Mouse (Mus musculus) embryonic facial prominence, embryonic 13.5 days (tissue): ENCODE measurements around the gene Mrpl22. TPM values are rescaled to one million over a fixed set of nuclear protein-coding genes. Genes with fewer than 3 reads are reported as not detected.
A peak's percentile ranks its signal among the peaks of the same experiment; 100 is the strongest.
"Not testable (repeated sequence)": the region's sequence is repeated elsewhere in the genome, so short reads cannot be mapped to it uniquely, and the experiment has no call there.

Source experiments
- ATAC-seq: fragments of 200-750 bp; cut with Nextera tagmentation; 2 replicates; pipeline ENCODE4 v1.8.0; 2017; ENCODE audit warnings: low read depth; ENCODE audit not compliant: insufficient number of reproducible peaks, insufficient read depth, low FRiP score, low TSS enrichment
- H3K27ac ChIP-seq: fragments of 300-500 bp; sonication (generic); 2 replicates; pipeline ENCODE4 v1.5.1; 2015; ENCODE audit warnings: moderate library complexity, mild to moderate bottlenecking, inconsistent platforms
- H3K27me3 ChIP-seq: fragments of 300-500 bp; sonication (generic); 2 replicates; pipeline ENCODE4 v1.6.1; 2015; ENCODE audit warnings: mild to moderate bottlenecking, inconsistent platforms
- H3K36me3 ChIP-seq: fragments of 300-500 bp; sonication (generic); 2 replicates; pipeline ENCODE4 v1.6.1; 2015; ENCODE audit warnings: mild to moderate bottlenecking, inconsistent platforms
- H3K4me1 ChIP-seq: fragments of 300-500 bp; sonication (generic); 2 replicates; pipeline ENCODE4 v1.6.1; 2015; ENCODE audit warnings: inconsistent platforms
- H3K4me2 ChIP-seq: fragments of 300-500 bp; sonication (generic); 2 replicates; pipeline ENCODE4 v1.6.1; 2015; ENCODE audit warnings: moderate library complexity, mild to moderate bottlenecking, inconsistent platforms
- H3K4me3 ChIP-seq: fragments of 300-500 bp; sonication (generic); 2 replicates; pipeline ENCODE4 v1.5.1; 2015; ENCODE audit warnings: mild to moderate bottlenecking, inconsistent platforms
- H3K9ac ChIP-seq: fragments of 300-500 bp; sonication (generic); 2 replicates; pipeline ENCODE4 v1.6.1; 2015; ENCODE audit warnings: mild to moderate bottlenecking, inconsistent platforms
- H3K9me3 ChIP-seq: fragments of 300-500 bp; sonication (generic); 2 replicates; pipeline ENCODE4 v1.6.1; 2016; ENCODE audit warnings: inconsistent platforms
- WGBS: fragments of 180-500 bp; shearing (Covaris S2); methylation state at CpG from one replicate; pipeline ENCODE4 v1.1.7; 2015; ENCODE audit warnings: mixed read lengths; 5-methylcytosine and 5-hydroxymethylcytosine counted together
- polyA plus RNA-seq: library from polyadenylated mRNA; unstranded; fragments of >200 nt; fragmentation: Nextera tagmentation; extraction: Ambion mirVana; gene quantifications from 2 replicates; pipeline ENCODE4 v1.2.1, GENCODE M21; 2015

The Mrpl22 gene
- polyA plus RNA-seq, 1 experiment from 2014 or later, result 138 TPM

DNA sequence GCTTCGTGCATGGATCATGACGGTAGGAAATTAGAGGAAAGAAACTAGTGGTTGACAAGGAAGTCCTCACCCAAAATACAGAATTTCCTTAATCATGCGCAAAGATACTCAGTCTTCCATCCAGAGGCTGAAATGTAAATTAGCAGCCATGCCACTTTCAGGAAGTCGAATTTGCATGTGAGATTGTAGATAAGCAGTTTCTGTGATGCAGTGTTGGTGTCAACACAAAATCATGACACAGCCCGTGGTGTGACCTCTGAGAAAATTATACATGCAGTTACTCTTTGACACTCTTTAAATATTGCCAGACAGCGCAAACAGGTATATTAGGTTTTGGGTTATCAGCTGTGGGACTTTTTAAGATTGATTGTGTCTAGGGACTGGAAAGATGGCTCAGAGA lies 18.2 kb downstream of the Mrpl22 start:
- no peaks in the 10 kb centered on the region for H3K36me3 ChIP-seq
- H3K4me3 ChIP-seq, result no peak overlapping the region
- no peaks in the 10 kb centered on the region for H3K27me3 ChIP-seq
- H3K4me2 ChIP-seq, result no peak overlapping the region
- no peak overlapping the region for H3K9ac ChIP-seq
- 92% methylated on average over 6 of the region's 6 CpGs for WGBS
- H3K27ac ChIP-seq, result no peak overlapping the region
- no peak for ATAC-seq
- no peaks in the 10 kb centered on the region for H3K9me3 ChIP-seq
- no peaks in the 10 kb centered on the region for H3K4me1 ChIP-seq

DNA sequence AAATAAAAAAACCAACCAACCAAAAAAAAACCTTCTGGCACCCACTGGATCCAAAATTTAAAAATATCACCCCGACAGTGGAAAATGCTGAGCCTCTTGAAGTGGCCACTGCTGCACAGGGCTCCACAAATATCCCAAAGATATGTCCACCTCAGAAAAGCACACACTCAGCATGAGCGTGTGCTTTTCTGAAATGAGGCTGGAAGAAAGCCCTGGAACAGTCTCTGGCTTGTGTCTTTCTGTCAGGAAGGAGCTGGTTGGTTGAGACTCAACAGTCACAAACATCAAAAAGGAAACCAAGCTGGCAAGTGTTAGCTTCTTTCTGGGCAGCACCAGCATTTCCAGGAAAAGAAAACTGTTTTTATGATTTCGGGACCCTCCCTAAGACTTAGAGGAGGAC lies 21.9 kb downstream of the Mrpl22 start:
- ATAC-seq, result no peak
- Histone ChIP-seq H3K9me3 (no peaks in the 10 kb centered on the region), H3K36me3 (no peaks in the 10 kb centered on the region), H3K4me3 (no peak overlapping the region), H3K4me1 (no peaks in the 10 kb centered on the region), H3K27me3 (no peaks in the 10 kb centered on the region), H3K27ac (no peak overlapping the region), H3K9ac (no peak overlapping the region), H3K4me2 (no peak overlapping the region)
- WGBS, result 76% methylated on average over 3 of the region's 3 CpGs

DNA sequence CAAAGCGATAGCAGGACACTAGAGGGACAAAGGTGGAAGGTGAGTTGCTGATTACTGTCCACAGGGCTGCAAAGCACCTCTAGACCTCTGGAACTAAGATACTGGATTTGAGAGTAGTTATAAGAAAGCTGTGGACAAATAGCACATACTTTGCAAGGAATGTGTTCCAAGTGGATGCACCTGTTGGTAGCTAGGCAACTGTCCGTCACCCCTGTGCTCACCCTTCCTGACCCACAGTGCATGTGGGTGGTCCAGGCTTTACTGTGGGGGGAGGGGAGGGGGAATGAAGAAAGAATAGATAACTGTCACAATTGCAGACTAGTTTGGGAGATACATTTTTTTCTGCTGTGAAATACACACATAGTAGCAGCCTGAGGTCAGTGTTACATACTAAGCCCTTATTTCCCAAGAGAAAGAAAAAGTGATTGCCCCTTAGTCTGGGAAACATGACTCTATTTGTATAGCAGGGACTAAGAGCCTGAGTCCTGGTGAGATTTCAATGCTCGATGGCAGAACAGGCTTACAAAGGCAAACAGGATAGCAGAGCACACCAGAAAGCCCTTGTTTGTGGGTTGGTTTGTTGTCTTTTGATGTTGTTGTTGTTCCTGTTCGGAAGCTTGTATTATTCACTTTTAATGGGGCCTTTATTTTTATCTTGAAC lies 22.5 kb downstream of the Mrpl22 start:
- 48% methylated on average over 4 of the region's 4 CpGs for WGBS
- no peaks in the 10 kb centered on the region for H3K36me3 ChIP-seq
- no peak overlapping the region for H3K4me3 ChIP-seq
- no peak overlapping the region for H3K4me2 ChIP-seq
- no peaks in the 10 kb centered on the region for H3K27me3 ChIP-seq
- H3K27ac ChIP-seq, result no peak overlapping the region
- H3K9me3 ChIP-seq, result no peaks in the 10 kb centered on the region
- no peaks in the 10 kb centered on the region for H3K4me1 ChIP-seq
- no peak overlapping the region for H3K9ac ChIP-seq
- no peak for ATAC-seq

DNA sequence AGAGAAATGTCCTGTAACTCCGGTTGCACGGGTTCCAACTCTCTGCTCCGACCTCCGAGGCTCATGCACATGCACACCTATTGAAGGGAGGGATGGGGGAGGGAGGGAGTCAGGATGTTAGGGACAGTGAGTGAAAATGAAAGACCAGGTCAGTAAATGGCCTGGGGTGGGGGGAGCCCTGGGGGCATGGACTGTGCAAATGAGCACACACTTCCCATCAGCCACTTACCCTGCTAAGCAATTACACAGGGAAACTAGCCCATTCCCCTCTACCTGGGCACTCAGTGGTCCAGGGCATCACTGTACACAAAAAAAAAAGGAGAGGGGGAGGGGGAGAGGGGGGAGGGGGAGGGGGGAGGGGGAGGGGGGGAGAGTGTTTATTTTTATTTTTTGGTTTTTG lies 27.2 kb downstream of the Mrpl22 start:
- ATAC-seq, result no peak
- H3K9me3 ChIP-seq, result no peaks in the 10 kb centered on the region
- H3K9ac ChIP-seq, result peak overlapping the region; percentile 75; the same call in 1 of the 2 replicates
- peak overlapping the region; percentile 58 for H3K4me3 ChIP-seq
- H3K27me3 ChIP-seq, result no peaks in the 10 kb centered on the region
- no peaks in the 10 kb centered on the region for H3K4me1 ChIP-seq
- H3K36me3 ChIP-seq, result no peaks in the 10 kb centered on the region
- peak overlapping the region; percentile 72 for H3K4me2 ChIP-seq
- no peak overlapping the region for H3K27ac ChIP-seq
- 88% methylated on average over 4 of the region's 4 CpGs for WGBS

DNA sequence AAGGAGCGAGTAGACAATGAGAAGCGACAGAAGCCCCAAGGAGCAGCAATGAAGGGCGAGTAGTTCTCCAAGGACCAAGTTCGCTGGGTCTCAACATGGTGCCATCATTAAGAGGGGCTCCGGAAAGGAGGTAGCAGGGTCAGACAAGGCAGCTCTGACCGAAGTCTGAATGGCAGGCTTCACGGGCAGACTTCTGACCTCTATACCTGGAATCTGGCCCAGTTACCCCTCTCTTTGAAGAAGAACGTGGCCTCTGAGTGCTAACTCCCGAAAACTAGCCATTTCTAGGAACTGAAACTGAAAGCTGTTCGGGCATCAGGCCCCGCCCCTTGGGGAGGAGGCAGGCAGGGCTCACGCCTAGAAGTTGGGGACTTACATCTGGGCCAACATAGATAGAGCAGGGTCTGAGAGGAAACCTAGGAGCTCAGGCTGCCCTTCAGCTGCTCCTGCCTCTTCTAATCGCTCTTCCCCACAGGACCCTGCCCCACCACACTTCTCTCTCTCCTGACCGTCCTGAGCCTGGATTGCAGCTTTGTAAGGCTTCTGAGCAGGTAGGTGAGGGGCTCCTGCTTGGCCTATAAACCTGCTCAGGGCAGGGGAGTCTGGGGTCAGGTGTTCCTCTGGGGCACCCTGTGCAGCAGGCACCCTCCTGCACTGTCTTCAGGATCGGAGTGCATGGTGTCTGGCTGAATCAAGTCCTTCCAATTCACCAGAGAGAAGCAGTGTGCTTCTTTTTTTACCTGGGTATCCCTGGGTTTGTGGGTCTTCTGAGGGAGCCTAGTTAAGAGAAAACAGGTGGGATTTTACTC lies 28.0 kb downstream of the Mrpl22 start, which contains the start of the genes Igtp and Irgm2:
Gene Igtp (plus strand): TSS at position 328 of the 809 bp plus-strand sequence.
Gene Irgm2 (plus strand): TSS at position 390 of the 809 bp plus-strand sequence.
- not testable (repeated sequence) for H3K27me3 ChIP-seq, H3K4me1 ChIP-seq, H3K36me3 ChIP-seq, H3K9me3 ChIP-seq, H3K27ac ChIP-seq
- peak within 1 kb of the TSS; percentile 72 for H3K4me2 ChIP-seq
- H3K9ac ChIP-seq, result peak within 1 kb of the TSS; percentile 75
- 7% methylated on average over 14 of the region's 15 CpGs for WGBS
- peak within 1 kb of the TSS; percentile 58 for H3K4me3 ChIP-seq
- peak; percentile 37; the same call in 1 of the 2 replicates for ATAC-seq

DNA sequence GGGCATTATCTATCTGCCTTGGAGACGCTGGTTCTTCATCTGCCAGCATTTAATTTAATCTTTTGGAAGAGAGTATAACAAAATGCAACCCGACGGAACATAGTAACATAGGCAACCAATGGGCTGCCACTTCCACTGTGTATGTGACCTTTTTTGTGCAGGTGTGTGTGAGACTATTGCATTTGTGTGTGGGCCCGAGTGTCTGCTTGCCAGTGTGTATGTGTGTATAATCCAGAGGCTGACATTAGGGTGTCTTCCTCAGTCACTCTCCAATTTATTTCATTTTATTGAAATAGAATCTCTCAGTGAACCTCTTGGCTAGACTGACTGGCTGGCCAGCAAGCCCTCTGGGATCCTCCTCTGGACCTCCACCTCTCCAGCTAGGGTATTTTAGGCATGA lies 28.8 kb downstream of the Mrpl22 start:
- H3K4me2 ChIP-seq, result no peak overlapping the region
- no peak overlapping the region for H3K9ac ChIP-seq
- H3K27me3 ChIP-seq, result no peaks in the 10 kb centered on the region
- H3K36me3 ChIP-seq, result no peaks in the 10 kb centered on the region
- H3K9me3 ChIP-seq, result no peaks in the 10 kb centered on the region
- no peak for ATAC-seq
- 77% methylated on average over 4 of the region's 4 CpGs for WGBS
- H3K4me3 ChIP-seq, result no peak overlapping the region
- no peaks in the 10 kb centered on the region for H3K4me1 ChIP-seq
- no peak overlapping the region for H3K27ac ChIP-seq

DNA sequence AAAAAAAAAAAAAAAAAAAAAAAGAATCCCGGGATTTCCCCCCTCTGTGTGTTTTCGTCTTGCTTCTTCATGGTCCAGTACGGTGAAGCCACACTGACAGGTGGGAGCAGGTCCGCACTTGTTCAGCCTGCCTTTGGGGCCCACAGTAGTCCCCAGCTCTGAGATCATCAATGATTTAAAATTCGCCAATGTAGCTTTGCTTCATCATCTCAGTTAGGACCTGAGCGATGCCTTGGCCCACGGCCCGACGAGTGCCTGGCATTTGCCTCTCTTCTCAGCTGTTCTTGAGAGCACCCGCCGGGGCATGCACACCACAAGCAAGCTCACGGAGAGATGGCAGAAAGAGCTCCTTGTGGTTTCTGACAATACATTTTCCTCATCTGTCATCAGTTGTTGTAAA lies 29.6 kb downstream of the Mrpl22 start:
- H3K27me3 ChIP-seq, result no peaks in the 10 kb centered on the region
- H3K36me3 ChIP-seq, result no peaks in the 10 kb centered on the region
- ATAC-seq, result no peak
- no peak overlapping the region for H3K9ac ChIP-seq
- H3K4me3 ChIP-seq, result no peak overlapping the region
- H3K4me2 ChIP-seq, result no peak overlapping the region
- no peak overlapping the region for H3K27ac ChIP-seq
- no peaks in the 10 kb centered on the region for H3K4me1 ChIP-seq
- no peaks in the 10 kb centered on the region for H3K9me3 ChIP-seq
- 77% methylated on average over 12 of the region's 12 CpGs for WGBS

DNA sequence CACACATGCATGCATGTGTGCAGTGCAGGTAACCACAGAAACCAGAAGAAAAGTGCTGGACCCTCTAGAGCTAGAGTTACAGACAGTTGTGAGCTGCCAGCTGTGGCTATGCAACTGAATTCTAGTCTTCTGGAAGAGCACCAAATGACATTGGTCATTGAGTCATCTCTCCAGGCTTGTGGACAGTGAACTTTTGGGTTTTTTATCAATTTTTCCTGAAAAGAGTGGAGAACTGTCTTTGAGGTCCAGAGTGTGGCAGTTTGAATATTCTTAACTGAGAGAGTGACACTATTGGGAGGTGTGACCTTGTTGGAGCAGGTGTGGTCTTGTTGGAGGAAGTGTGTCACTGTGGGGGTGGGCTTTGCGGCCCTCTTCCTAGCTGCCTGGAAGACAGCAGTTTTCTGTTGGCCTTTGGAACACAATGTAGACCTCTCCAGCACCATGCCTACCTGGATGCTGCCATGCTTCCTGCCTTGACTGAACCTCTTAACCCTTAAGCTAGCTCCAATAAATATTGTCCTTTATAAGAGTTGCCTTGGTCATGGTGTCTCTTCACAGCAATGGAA lies 38.9 kb downstream of the Mrpl22 start:
- Histone ChIP-seq H3K36me3 (no peaks in the 10 kb centered on the region), H3K27ac (no peak overlapping the region), H3K27me3 (no peaks in the 10 kb centered on the region), H3K4me2 (no peak overlapping the region), H3K9me3 (no peaks in the 10 kb centered on the region), H3K4me1 (peaks cover 10% of the 10 kb centered on the region), H3K4me3 (no peak overlapping the region), H3K9ac (no peak overlapping the region)
- no peak for ATAC-seq
- 95% methylated on average over 1 of the region's 1 CpGs for WGBS

DNA sequence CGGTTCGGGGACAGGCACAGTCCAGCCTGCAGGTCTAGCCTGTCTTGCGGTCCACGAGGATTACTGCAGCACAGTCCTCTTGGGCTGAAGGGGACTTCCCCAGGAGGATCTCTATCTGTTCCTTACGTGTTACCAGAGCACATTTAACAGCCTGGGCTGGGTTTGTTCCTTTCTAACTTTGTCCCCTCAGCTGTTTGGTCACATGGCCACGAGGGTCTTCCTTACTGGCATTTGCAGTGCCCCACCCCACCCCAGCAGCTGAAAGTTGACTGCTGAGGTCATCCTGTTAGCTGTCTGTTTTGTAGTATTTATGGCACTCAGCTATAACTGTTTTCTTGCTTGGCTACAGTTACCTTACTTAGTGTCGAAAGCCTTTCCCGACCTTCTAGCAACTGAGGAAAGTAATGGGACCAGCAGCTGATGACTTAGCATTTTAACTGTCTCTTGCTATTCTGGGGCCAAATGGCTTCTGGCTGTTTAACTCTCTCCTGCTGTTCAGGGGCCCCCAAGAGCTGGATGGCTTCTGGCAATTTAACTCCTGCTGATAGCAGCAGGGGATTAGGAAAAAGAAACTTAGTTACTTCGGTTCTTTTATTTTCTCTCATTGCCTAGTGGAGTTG lies 39.7 kb downstream of the Mrpl22 start:
- Histone ChIP-seq H3K9ac (peak overlapping the region; percentile 44; the same call in 1 of the 2 replicates), H3K4me1 (peaks cover 10% of the 10 kb centered on the region), H3K4me2 (no peak overlapping the region), H3K9me3 (no peaks in the 10 kb centered on the region), H3K27me3 (no peaks in the 10 kb centered on the region), H3K27ac (no peak overlapping the region), H3K4me3 (no peak overlapping the region), H3K36me3 (no peaks in the 10 kb centered on the region)
- 28% methylated on average over 9 of the region's 9 CpGs for WGBS
- no peak for ATAC-seq

DNA sequence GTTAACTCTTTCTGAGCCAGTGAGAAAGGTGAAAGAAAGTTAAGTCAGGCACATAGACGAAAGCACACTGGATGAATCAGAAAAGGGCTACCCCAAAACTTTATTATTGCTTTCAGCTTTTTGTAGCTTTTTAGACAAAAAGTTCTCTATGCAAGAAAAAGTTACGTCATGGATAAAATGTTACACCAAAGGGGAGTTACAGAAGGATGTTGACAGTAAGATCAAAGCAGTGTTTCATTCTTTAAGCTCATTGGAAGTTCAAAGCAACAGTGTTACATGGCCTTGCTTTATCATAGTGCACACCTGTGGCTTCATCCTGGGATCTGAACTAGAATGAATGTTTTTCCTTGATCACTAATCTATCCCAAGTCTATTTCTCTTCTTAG lies 40.2 kb downstream of the Mrpl22 start:
- Histone ChIP-seq H3K27me3 (no peaks in the 10 kb centered on the region), H3K27ac (no peak overlapping the region), H3K4me2 (no peak overlapping the region), H3K9ac (peak overlapping the region; percentile 44; the same call in 1 of the 2 replicates), H3K36me3 (no peaks in the 10 kb centered on the region), H3K4me3 (no peak overlapping the region), H3K9me3 (no peaks in the 10 kb centered on the region), H3K4me1 (peaks cover 10% of the 10 kb centered on the region)
- 11% methylated on average over 2 of the region's 2 CpGs for WGBS
- no peak for ATAC-seq

DNA sequence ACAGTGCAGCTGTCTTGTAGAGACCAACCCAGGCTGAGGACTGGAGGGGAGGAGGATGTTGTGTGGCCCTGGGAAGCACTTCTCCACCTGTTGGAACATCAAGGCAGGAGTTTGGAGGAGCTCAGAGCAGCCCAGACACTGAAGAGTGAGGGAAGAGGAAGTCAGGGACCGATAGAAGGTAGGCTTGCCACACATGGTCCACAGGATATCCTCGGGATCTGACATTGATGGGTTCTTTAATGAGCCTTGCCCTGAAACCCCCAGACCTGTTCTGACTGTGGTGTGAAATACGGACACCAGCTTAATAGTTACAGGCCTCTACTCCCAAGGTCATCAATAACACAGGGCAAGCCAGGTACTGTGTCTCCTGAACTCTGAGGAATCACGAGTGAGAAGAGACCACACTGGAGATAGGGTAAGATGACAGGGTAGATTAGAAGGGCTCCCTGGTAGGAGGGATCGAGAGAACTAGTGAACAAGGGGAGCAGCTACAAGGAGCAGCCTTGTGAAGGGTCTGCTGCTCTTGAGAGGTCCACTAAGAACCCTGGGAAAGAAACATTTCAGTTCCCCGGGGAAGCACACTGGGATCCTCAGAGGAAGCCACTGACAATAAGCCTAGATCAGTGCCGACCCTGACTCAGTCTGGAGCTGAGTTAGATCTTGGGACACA lies 42.3 kb downstream of the Mrpl22 start:
- H3K4me1 ChIP-seq, result peaks cover 10% of the 10 kb centered on the region
- no peak overlapping the region for H3K4me3 ChIP-seq
- no peak overlapping the region for H3K27ac ChIP-seq
- ATAC-seq, result no peak
- H3K27me3 ChIP-seq, result no peaks in the 10 kb centered on the region
- no peak overlapping the region for H3K4me2 ChIP-seq
- WGBS, result 82% methylated on average over 7 of the region's 7 CpGs
- H3K9me3 ChIP-seq, result no peaks in the 10 kb centered on the region
- H3K36me3 ChIP-seq, result no peaks in the 10 kb centered on the region
- H3K9ac ChIP-seq, result no peak overlapping the region
